Mouse (Mus musculus) kidney, postnatal 14 days (tissue): ENCODE measurements around the gene Psen1.

Experiments
- DNase-seq: peaks from one replicate; pipeline ENCODE4 v3.0.0; 2022; ENCODE audit warnings: mixed read lengths

The Psen1 gene

DNA sequence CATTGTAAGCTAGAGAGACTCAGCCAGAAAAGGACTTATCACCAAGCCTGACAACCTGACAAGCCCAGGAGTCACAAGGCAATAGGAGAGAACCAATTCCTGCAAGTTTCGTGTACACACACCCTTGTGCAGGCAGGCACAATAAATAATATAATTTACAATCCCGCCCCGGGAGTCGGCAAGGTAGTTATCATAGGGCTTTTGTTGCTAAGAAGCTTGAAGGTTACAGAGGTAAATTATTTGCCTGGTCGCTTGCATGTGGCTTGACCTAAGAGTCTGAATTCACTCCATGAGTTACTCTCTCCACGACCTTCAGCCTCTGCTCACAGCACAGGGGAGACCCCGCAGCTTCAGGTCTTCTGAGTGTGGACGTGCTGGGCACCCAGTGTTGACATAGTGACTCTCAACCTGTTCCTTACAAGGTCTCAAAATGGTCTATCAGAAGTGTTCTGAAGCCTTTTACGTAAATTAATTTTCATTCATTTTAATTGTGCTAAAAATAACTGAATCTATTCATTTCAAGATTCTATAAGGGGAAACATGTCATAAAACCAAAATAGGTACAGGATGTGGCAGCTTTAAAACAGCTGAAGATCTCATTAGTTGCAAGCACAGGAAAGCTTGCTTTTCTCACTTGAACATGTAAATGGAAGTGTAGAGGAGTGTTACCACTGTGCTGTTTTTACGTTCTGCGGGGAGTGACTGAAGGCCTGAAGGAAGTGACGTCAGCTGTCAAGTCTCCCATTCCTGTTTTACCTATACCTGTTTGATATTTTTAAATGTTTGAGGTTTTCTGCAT is 38.8 kb downstream of the Psen1 start:
- peak; percentile 44 for DNase-seq

DNA sequence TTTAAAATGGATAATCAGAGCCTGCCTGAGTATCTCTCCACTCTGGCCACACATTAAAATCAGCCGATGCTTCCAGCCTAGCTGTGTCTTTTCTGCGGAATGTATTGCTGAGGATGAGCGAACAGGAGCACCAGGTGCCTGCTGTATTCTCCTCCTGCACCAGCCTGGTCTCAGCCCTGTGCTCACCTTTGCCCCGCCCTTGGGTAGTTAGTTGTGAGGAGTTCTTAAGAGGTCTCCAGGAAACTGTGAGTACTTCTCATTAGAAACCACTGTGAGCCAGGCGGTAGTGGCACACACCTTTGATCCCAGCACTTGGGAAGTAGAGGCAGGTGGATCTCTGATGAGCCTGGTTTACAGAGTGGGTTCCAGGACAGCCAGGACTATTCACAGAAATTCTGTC is 44.3 kb downstream of the Psen1 start:
- DNase-seq, result no peak

DNA sequence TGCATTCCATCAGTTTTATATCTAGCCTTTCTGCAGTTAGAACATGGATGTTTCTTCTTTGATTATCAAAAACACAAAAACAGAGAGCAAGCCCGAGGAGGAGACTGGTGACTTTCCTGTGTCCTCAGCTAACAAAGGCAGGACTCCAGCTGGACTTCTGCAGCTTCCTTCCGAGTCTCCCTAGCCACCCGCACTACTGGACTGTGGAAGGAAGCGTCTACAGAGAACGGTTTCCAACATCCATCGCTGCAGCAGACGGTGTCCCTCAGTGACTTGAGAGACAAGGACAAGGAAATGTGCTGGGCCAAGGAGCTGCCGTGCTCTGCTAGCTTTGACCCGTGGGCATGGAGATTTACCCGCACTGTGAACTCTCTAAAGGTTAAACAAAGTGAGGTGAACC is 46.1 kb downstream of the Psen1 start:
- DNase-seq, result peak; percentile 26

DNA sequence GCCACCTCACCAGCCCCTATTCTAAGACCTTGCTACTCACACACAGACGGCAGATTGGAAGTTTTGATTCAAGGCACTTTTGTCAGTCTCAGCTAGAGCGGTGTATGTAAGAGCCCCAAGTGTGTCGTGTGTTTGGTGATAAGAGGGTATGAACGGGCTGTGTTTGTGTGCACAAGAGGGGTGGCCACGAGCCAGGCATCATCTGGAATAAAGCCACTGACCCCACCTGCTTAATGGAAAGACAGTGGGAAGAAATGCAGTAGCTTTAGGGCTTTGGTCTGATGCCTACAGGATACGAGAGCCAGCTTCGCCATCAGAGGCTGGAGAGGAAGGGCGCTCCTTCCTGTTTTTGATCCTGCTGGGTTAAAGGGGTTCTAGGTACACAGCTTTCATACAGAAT is 48.3 kb downstream of the Psen1 start:
- no peak for DNase-seq

DNA sequence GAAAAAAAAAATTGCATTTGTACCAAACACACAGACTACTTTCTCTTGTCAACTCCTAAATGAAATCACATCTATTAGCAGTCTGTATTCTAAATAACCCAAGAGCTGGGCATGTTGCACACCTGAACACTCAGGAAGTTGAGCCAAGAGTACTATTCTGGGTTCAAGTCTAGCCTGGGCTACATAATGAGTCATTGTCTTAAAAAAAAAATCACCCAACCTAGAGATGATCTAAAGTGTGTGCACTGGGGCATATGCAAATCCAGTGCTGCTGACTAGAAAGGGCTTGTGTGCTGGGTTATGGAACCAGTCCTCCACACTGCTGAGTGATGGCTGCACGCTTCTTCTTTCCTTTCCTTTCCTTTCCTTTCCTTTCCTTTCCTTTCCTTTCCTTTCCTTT is 50.7 kb downstream of the Psen1 start:
- no peak for DNase-seq

DNA sequence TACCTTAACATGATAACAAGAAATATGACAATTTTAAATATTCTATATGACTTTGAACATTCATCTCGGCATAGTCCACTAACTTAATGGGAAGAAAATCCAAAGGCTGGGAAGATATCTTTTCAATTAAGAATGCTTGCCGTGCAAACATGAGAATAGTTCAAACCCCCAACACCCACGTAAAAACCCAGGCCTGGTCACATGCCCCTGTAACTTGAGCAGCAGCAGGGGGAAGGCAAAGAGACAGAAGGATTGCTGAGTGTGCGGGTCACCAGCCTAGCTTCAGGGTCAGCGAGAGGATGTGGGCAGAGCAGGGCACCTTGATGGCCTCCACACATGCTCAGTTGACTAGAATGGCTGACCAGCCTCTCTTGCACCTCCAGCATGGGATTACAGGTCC is 53.8 kb downstream of the Psen1 start:
- no peak for DNase-seq

DNA sequence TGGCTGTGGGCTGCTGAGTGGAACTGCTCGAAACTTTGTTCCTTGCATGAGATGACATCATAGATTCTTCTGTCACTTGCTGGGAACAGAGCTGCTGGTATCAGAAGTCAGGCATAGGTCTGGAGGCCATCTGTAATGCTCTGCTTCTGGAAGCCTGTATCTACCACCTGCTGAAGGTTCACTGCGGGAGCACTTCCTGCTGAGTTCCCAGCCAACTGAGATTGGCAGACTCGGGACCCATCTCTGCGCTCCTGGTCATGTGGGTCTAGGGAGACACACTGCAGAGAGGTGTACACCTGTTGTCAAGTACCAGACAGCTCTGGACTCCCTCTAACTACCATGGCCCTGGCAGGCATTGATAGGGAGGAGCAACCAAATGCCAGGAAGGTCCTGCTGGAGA is 54.9 kb downstream of the Psen1 start:
- DNase-seq, result no peak

DNA sequence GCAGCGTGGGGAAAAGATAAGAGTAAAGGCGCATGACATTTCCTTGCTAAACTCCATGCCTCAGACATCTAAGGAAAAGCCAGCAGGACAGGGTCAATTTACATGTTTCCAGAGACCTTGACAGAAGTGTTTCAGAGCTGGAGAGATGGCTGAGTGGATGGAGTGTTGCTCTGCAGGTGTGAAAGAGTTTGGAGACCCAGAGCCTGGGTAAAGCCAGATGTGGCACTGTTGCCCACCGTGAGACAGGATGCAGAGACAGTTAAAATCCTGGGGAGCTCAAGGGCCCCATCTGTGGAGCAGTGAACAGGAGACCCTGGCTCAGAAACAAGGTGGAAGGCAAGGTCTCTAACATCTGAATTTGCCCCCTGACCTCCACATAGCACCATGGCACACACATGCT is 55.8 kb downstream of the Psen1 start:
- DNase-seq, result no peak

DNA sequence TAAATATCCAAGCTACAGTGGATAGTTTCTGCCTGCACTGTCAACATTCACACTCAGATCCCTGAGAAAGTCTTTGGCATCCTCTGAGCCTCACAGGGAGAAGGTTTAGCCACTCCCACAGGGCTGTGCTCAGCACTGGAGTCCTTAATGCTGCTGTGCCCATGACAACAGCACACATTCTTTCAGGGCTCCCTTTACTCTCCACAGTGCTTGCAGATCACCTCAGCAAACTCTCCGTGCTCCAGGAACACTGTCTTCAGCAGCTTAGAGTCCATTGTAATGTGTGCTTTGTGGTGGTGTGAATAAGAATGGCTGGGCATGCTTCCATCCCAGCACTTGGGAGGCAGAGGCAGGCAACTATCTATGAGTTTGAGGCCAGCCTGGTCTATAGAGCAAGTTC is 61.2 kb downstream of the Psen1 start:
- no peak for DNase-seq

DNA sequence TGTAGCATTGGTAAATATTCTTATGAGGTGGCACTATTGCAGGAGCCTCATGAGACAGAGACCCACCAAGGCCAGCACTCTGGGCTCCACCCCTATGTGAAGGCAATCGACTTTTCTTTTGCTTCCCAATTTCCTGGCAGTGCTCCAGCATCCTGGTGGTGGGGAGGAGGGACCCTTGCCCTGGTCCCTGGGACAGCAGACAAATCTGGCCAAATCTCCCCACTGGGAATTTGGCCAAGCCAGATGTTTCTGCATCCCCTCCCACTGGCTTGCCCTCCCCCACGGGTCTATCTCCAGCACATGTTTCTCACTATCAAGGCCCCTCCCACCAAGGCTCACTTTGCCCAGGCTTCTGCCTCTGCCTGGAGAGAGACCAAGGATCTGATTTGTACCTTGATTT is 64.5 kb downstream of the Psen1 start:
- peak; percentile 39 for DNase-seq

DNA sequence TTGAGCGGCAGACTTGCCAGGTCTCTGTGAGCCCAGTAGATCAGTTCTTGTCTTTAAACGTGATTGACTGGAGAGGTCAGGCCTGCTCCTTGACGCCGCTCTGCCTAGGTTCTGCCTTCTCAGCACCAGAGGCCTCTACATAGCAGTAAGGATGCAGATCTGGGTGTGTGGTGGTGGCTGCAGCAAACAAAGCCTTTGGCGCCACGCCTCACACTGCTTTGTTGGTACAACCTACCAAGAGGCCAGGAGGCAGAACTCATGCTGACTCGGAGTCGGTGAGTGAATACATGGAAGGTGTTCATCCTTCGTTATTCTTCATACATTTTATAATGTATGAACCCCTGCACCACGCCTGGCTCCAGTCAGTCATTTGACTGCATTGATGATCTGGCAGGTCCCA is 70.8 kb downstream of the Psen1 start:
- DNase-seq, result no peak

DNA sequence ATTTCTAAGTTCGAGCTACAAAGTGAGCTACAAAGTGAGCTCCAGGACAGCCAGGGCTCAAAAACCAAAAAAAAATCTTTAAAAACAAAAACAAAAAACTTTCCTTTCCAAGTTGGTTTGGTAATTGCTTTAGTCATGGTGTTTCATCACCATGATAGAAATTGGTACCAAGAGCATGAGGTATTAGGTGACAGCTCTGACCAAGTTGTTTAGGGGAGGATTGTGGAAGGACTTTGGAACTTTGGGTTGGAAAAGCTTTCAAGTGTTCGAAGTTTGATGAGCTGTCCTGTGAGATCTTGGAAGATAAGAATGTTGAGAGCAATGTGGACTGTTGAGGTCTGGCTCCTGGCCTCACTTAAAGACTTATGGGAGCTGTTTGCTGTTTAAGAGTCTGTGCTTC is 72.2 kb downstream of the Psen1 start:
- no peak for DNase-seq

DNA sequence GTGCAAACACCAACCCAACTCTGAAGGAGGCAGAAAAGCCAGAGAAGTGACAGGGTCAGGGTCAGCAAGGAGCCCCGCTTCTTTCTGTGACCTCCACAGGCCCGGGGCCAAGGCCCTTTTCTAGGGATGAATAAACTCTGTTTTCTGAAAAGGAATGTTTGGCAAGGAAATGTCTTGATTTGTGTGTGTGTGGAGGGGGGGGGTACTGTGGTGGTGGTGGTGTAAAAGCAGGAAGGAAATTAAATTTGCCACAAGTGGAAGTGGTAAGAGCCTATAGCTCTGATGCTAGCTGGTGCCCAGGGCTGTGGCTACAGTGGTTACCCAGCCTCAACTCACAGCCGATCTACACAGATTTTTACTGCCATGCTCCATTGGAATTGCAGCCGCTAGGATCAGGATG is 74.8 kb downstream of the Psen1 start:
- peak; percentile 62 for DNase-seq

DNA sequence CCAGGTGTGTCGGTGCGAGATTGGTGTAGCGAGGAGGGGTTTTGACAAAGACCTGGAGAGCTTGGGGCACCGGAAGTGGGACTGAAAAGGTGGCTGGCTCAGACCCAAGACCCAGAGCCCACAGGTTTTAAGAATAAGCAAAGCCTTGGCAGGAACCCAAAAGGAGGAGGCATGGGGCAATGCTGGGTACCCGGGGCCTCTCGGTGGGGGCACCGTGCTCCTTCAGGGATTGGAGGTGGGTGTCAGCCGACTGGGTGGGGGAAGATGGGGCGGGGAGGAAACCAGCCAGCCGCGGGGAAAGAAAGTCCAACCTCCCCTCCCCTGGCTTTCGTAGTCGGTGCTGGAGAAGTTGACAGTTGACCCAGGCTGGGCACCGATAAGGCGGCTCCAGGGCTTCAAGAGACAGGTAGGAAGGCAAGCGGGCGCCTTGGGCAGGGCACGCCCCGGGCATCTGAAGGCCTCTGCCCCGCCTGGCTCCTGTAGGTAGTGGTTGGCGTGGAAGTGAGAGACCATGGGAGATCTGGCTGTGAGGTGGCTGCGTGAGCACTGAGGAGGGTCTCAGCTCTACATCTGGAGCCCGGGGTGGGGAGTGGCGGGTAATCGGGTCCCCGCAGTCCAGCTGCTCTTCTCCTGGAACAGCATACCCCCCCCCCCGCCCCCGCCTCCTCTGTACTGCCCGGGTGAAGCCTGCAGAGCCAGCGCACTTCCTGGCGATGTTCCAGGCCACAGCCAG is 75.5 kb downstream of the Psen1 start, which contains the start of gene Papln:
Gene Papln (plus strand): TSS at position 324 of the 733 bp plus-strand sequence.
- DNase-seq, result peak; percentile 72

DNA sequence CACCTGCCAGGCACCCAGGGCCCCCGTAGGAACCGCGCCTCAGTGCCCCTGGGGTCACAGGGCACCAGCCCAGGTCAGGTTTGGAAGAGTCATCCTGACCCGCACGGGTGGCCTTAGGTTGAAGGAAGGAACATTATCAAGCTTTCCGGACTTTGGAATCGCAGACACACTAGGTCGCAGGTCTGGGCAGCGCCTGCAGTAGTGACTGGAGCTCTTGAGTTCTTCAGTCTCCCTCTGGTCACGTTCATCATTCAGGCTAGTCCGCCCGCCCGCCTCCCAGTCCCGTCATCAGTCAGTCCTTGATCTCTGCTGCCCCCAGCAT is 76.1 kb downstream of the Psen1 start:
- DNase-seq, result peak; percentile 70

DNA sequence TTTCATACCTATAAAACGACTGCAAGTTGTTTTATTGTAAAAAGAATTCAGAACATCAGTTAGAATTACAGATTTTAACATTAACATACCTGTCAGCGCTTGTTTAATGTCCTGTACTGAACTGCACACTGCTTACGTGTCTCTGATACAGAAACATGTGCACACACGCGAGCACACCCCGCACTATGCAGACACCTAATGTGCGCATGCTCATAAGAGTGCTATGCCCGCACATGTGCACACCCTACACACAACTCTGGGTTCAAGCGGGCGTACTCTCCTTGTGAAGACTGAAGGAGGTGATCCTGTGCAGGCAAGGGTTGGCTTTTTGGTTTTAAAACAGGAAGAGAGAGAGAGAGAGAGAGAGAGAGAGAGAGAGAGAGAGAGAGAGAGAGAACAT is 76.6 kb downstream of the Psen1 start:
- DNase-seq, result no peak

DNA sequence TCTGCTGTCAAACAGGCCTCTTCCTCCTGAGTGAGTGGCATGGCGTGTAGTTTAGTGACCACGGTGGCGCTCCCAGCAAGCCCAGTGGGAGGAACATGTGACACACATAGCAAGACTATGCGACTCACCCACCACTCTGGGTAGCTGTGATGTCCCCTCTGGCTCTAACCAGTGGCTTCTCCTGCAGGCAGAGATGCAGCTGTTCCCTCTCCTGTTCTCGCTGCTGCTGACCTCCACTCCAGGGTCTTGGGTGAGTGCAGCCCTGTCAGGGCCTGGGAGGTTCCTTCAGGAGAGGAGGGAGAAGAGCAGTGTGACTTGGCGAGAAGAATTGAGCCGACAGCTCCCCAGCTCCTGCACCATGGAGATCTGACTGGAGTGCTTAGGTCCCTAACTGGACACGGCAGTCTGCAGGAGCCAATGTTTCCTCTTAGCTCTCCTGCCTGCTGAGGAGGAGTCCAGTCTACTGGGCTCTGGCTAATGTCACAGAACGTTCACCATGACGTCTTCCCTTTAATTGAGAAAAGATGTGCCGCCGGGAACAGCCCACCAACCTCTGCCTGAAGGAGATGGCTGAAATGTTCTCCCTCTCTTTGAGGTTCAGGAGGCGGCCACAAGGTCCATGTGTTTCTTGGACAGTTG is 78.1 kb downstream of the Psen1 start:
- no peak for DNase-seq

DNA sequence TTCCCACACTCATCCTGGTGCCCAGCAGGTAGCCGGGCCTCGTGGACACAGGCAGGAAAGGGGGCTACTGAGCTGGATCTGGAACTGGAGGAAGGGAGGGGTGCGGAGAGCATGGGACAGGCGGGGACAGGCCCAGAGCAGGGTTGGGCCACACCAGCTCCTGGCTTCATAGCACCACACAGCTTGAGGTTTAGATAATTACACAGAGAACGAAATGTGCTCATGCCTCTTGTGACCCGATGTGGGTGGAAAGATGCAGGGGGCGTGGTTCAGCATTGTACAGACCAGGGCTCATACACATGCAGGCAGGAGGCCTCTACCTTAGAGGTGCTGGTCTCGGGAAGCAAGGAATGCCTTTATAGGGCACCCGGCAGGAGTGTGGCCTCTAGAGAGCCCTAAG is 79.9 kb downstream of the Psen1 start:
- peak; percentile 33 for DNase-seq

DNA sequence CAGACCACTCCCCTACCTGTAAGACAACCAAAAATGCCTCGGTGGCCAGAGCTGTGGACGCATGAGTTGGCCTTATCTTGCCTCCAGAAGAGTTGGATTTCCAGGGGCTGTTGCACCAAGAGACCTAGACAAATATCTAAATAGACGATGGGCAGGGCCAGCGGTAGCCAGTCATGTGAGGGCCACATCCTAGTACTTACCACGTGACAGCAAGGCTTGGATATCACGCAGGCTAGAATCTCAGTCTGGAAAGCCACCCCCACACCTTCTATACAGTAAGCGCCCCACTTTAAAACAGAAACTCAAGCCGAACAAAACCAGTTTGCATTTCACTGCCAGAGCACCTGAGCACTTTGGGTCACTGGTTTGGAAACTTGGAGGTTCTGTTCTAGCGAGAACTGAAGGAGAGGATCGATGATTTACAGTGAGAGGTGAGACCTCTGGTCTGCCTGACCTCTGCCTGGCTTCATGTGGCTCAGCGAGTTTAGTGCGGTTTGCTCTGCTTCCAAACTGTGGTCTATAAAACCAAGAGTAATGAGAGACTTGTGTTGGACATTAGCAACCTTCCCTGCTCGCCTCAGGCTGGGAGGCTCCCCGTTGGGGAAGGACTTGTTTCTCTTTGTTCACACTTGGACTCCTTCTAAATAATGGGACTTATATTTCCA is 80.4 kb downstream of the Psen1 start:
- peak; percentile 72 for DNase-seq

DNA sequence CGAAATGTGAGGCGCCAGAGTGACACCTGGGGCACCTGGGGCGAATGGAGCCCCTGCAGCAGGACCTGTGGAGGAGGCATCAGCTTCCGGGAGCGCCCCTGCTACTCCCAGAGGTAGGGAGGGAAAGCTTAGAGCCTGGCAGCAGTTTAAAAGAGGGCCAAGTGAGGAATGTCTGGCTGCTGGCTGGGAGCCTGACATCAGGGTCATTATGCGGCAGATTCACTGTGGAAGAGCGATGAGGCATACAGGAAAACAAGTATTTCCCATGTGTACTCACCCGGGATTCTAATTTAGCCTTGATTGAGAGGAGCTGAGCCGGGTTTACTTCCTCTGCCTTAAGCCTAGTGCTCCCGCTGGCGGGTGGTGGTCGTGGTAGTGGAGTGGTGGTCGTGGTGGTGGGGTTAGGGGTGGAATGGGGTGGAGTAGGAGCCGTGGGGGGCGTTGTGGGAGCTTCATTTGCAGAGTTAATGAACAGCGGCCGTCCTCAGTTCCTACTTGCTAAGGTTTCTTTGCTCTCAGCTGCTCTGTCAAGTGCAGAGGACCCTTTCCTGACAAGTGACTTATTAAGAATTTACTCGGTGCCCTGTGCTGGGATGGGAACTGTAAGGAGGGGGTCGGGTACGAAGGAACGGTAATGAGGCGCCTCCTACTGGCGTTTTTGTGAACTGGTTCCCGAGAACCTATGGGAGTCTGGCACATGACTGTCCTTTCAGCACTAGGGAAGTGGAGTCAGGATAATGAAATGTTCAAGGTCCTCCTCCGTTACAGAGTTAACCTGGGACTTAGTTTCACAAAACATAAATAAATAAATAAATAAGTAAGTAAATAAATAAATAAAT is 82.7 kb downstream of the Psen1 start:
- peak; percentile 88 for DNase-seq

DNA sequence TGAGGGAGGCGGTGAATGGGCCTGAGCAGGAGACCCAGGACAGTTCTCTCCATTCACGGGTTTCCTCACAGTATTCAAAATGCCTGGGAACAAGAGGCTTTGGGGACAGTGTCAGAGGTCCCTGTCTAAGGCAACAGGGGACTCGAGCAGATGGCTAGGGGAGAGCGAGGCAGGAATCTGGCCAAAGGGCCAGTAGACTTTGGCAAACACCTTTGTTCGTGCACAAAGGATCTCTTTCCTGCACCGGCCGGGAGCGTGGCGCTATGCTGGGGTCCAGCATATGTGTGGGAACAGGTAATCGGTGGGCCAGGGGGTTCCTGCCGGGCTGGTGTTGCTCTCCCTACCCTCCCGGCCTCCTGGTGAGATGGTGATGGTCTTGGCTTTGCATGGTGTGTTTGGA is 87.7 kb downstream of the Psen1 start:
- no peak for DNase-seq

DNA sequence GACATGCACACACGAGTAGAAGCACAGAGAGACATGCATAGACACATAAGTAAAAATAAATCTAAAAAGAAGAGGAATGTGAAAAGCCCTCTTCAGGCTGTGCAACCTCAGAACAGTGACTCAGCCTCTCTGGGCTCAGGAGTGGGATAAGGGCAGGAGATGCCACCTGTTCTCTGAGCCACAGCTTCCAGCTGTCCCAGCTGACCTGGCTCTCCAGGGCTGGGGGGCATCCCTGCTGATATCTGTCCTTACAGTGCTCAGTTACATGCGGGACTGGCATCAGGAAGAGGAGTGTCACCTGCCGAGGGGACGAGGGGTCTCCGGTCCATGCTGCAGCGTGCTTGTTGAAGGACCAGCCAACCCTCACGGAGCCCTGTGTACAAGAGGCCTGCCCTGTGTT is 88.8 kb downstream of the Psen1 start:
- DNase-seq, result no peak

DNA sequence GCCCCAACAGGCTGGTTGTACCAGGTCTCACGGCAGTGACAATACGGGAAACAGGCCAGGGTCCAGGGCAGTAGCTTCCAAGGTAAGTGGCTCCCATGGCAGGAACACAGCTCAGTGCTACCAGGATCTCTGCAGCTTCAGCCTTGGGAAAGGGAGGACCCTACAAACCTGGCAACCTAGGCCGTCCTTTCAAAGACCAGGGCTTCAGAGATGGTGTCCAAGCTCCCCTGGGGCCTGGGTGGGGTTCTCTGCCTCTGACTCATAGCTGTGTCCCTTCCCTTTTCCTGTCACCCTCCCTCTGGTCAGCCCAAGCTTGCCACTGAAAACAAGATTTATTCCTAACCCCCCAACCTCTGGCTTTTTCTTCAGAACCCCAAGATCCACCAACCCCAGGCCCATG is 92.2 kb downstream of the Psen1 start:
- DNase-seq, result no peak
